Mouse (Mus musculus): Measurements from ENCODE around the gene Scaf11. TPM values are rescaled to one million over a fixed set of nuclear protein-coding genes. Genes with fewer than 3 reads are reported as not detected.

The Scaf11 gene
- polyA plus RNA-seq, 1 experiment from 2014 or later: 93.2 TPM

DNA sequence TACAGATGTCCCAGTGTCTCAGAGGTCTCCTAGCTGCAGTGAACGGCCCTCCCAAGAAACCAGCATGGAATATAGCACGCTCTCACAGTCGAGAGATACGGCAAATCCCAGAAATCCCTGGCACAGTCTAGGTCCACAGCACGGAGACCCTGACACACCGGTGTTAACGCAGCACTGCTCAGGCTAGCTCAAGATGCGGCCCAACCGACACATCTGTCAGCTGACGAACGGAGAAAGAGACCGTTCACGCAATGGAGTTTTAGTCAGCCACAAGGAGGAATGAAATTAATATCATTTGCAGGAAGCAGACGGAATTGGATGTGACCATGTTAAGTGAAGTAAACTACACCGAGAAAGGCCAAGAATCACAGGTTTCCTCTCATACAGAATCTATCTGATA lies 13.3 kb upstream of the Scaf11 start:
- H3K9ac ChIP-seq (ENCODE audit: low read depth, low read length): no peak overlapping the region
- no peaks in the 10 kb centered on the region for H3K36me3 ChIP-seq (ENCODE audit: control insufficient read depth, insufficient read depth, low read length)
- H3K4me1 ChIP-seq (replicated peaks; ENCODE audit: control insufficient read depth, insufficient read depth, low read length): no peaks in the 10 kb centered on the region
- H3K4me3 ChIP-seq (ENCODE audit: low read depth, low read length): no peak overlapping the region
- ATAC-seq (ENCODE audit: low FRiP score): no peak
- no peak overlapping the region for H3K27ac ChIP-seq (ENCODE audit: low read depth, low read length)
- H3K27me3 ChIP-seq (ENCODE audit: control insufficient read depth, insufficient read depth, low read length): no peaks in the 10 kb centered on the region
- DNase-seq (ENCODE audit: low spot score): no peak
- no peaks in the 10 kb centered on the region for H3K9me3 ChIP-seq (ENCODE audit: control insufficient read depth, low read length)
- no peak overlapping the region for H3K4me2 ChIP-seq (replicated peaks; ENCODE audit: low read depth, low read length)
- 93% methylated on average over 15 of the region's 15 CpGs for whole genome bisulfite sequencing

- H3K4me1 ChIP-seq (replicated peaks; ENCODE audit: control insufficient read depth, insufficient read depth, low read length): no peaks in the 10 kb centered on the region
- ATAC-seq (ENCODE audit: low FRiP score) (no peak), DNase-seq (ENCODE audit: low spot score) (no peak)
- H3K9ac ChIP-seq (ENCODE audit: low read depth, low read length): no peak overlapping the region
- H3K9me3 ChIP-seq (ENCODE audit: control insufficient read depth, low read length): no peaks in the 10 kb centered on the region
- H3K4me2 ChIP-seq (replicated peaks; ENCODE audit: low read depth, low read length): no peak overlapping the region
- H3K27me3 ChIP-seq (ENCODE audit: control insufficient read depth, insufficient read depth, low read length): no peaks in the 10 kb centered on the region
- WGBS: 80% methylated on average over 2 of the region's 2 CpGs
- no peak overlapping the region for H3K27ac ChIP-seq (ENCODE audit: low read depth, low read length)
- no peak overlapping the region for H3K4me3 ChIP-seq (ENCODE audit: low read depth, low read length)
- H3K36me3 ChIP-seq (ENCODE audit: control insufficient read depth, insufficient read depth, low read length): no peaks in the 10 kb centered on the region
Observed at GRCm38 (mm10) chr15:96468316-96468715, 7.7 kb upstream of the Scaf11 start.

GRCm38 (mm10) chr15:96467844-96468243 lies 7.2 kb upstream of the Scaf11 start:
- WGBS: 73% methylated on average over 5 of the region's 5 CpGs
- Histone ChIP-seq H3K27me3 (ENCODE audit: control insufficient read depth, insufficient read depth, low read length) (no peaks in the 10 kb centered on the region), H3K27ac (ENCODE audit: low read depth, low read length) (no peak overlapping the region), H3K9ac (ENCODE audit: low read depth, low read length) (no peak overlapping the region), H3K4me1 (replicated peaks; ENCODE audit: control insufficient read depth, insufficient read depth, low read length) (no peaks in the 10 kb centered on the region), H3K4me2 (replicated peaks; ENCODE audit: low read depth, low read length) (no peak overlapping the region), H3K4me3 (ENCODE audit: low read depth, low read length) (no peak overlapping the region), H3K9me3 (ENCODE audit: control insufficient read depth, low read length) (no peaks in the 10 kb centered on the region), H3K36me3 (ENCODE audit: control insufficient read depth, insufficient read depth, low read length) (no peaks in the 10 kb centered on the region)
- ATAC-seq (ENCODE audit: low FRiP score) (no peak), DNase-seq (ENCODE audit: low spot score) (no peak)

DNA sequence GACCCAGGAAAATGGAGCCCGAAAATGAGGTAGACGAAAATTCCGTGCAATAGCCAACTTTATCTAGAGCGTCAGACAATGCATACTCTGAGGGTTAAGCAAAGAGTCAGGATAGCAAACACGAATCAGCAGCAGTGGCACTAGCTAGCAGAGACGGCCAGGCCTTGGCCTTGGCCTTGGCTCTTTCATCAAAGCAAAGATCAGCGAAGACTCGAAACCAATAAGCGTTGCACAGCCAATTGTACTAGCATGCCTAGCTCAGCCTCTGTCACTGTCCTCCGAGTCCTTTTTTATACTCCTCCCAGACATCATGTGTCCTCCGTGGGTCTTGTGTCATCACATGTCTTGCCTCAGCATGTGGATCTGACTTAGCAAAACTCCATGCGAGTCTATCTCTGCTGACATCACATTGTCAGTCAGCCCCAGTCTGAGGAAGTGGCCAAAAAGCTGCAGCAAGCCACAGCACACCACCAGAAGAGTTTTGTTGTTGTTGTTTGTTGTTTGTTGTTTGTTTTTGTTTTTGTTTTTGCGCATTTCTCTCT lies 5.8 kb upstream of the Scaf11 start:
- H3K4me1 ChIP-seq (replicated peaks; ENCODE audit: control insufficient read depth, insufficient read depth, low read length): no peaks in the 10 kb centered on the region

GRCm38 (mm10) chr15:96465076-96465475 lies 4.4 kb upstream of the Scaf11 start:
- no peak overlapping the region for H3K4me3 ChIP-seq (ENCODE audit: low read depth, low read length)
- no peak overlapping the region for H3K27ac ChIP-seq (ENCODE audit: low read depth, low read length)
- H3K9ac ChIP-seq (ENCODE audit: low read depth, low read length): no peak overlapping the region
- H3K4me1 ChIP-seq (replicated peaks; ENCODE audit: control insufficient read depth, insufficient read depth, low read length): no peaks in the 10 kb centered on the region
- H3K4me2 ChIP-seq (replicated peaks; ENCODE audit: low read depth, low read length): no peak overlapping the region
- WGBS: 92% methylated on average over 11 of the region's 11 CpGs
- H3K9me3 ChIP-seq (ENCODE audit: control insufficient read depth, low read length): no peaks in the 10 kb centered on the region
- no peak for DNase-seq (ENCODE audit: low spot score)
- H3K36me3 ChIP-seq (ENCODE audit: control insufficient read depth, insufficient read depth, low read length): no peaks in the 10 kb centered on the region
- H3K27me3 ChIP-seq (ENCODE audit: control insufficient read depth, insufficient read depth, low read length): no peaks in the 10 kb centered on the region
- no peak for ATAC-seq (ENCODE audit: low FRiP score)

More for the DNA sequence above, 5.8 kb upstream of the Scaf11 start:
- ATAC-seq (ENCODE audit: low FRiP score): no peak
- no peaks in the 10 kb centered on the region for H3K9me3 ChIP-seq (ENCODE audit: control insufficient read depth, low read length)
- no peak for DNase-seq (ENCODE audit: low spot score)
- H3K4me3 ChIP-seq (ENCODE audit: low read depth, low read length): no peak overlapping the region
- no peaks in the 10 kb centered on the region for H3K27me3 ChIP-seq (ENCODE audit: control insufficient read depth, insufficient read depth, low read length)
- 91% methylated on average over 13 of the region's 13 CpGs for WGBS
- H3K9ac ChIP-seq (ENCODE audit: low read depth, low read length): no peak overlapping the region
- H3K27ac ChIP-seq (ENCODE audit: low read depth, low read length): no peak overlapping the region
- H3K36me3 ChIP-seq (ENCODE audit: control insufficient read depth, insufficient read depth, low read length): no peaks in the 10 kb centered on the region
- no peak overlapping the region for H3K4me2 ChIP-seq (replicated peaks; ENCODE audit: low read depth, low read length)

DNA sequence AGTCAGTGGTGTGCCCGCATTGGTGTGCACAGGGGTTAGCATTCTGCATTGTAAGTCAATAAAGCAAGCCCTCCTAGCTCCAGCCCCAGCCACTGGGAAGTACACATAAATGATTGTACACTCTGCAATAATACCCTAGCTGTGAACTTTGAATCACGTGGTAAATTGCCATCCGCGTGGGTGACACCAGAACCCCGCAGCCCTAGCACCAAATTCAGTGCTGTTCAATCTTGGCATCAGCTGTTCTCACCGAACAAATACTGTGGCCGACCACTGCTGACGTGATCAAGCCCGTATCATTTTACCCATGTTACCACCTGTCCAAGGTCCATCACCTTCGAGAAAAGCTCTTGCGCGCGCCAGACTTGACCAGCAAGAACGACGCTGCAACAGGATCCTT lies 3.2 kb upstream of the Scaf11 start:
- 95% methylated on average over 15 of the region's 15 CpGs for WGBS
- no peak overlapping the region for H3K4me2 ChIP-seq (replicated peaks; ENCODE audit: low read depth, low read length)
- H3K36me3 ChIP-seq (ENCODE audit: control insufficient read depth, insufficient read depth, low read length): no peaks in the 10 kb centered on the region
- no peak overlapping the region for H3K4me3 ChIP-seq (ENCODE audit: low read depth, low read length)
- DNase-seq (ENCODE audit: low spot score): no peak
- no peak overlapping the region for H3K27ac ChIP-seq (ENCODE audit: low read depth, low read length)
- ATAC-seq (ENCODE audit: low FRiP score): no peak
- no peaks in the 10 kb centered on the region for H3K9me3 ChIP-seq (ENCODE audit: control insufficient read depth, low read length)
- H3K9ac ChIP-seq (ENCODE audit: low read depth, low read length): no peak overlapping the region
- H3K27me3 ChIP-seq (ENCODE audit: control insufficient read depth, insufficient read depth, low read length): no peaks in the 10 kb centered on the region
- no peaks in the 10 kb centered on the region for H3K4me1 ChIP-seq (replicated peaks; ENCODE audit: control insufficient read depth, insufficient read depth, low read length)

- DNase-seq (ENCODE audit: low spot score) (no peak), ATAC-seq (ENCODE audit: low FRiP score) (no peak)
- Histone ChIP-seq H3K9ac (ENCODE audit: low read depth, low read length) (no peak overlapping the region), H3K4me3 (ENCODE audit: low read depth, low read length) (no peak overlapping the region), H3K27me3 (ENCODE audit: control insufficient read depth, insufficient read depth, low read length) (no peaks in the 10 kb centered on the region), H3K4me1 (replicated peaks; ENCODE audit: control insufficient read depth, insufficient read depth, low read length) (no peaks in the 10 kb centered on the region), H3K9me3 (ENCODE audit: control insufficient read depth, low read length) (no peaks in the 10 kb centered on the region), H3K27ac (ENCODE audit: low read depth, low read length) (no peak overlapping the region), H3K36me3 (ENCODE audit: control insufficient read depth, insufficient read depth, low read length) (no peaks in the 10 kb centered on the region), H3K4me2 (replicated peaks; ENCODE audit: low read depth, low read length) (no peak overlapping the region)
- 91% methylated on average over 3 of the region's 3 CpGs for WGBS
Observed at GRCm38 (mm10) chr15:96462611-96463010, 2.0 kb upstream of the Scaf11 start.

DNA sequence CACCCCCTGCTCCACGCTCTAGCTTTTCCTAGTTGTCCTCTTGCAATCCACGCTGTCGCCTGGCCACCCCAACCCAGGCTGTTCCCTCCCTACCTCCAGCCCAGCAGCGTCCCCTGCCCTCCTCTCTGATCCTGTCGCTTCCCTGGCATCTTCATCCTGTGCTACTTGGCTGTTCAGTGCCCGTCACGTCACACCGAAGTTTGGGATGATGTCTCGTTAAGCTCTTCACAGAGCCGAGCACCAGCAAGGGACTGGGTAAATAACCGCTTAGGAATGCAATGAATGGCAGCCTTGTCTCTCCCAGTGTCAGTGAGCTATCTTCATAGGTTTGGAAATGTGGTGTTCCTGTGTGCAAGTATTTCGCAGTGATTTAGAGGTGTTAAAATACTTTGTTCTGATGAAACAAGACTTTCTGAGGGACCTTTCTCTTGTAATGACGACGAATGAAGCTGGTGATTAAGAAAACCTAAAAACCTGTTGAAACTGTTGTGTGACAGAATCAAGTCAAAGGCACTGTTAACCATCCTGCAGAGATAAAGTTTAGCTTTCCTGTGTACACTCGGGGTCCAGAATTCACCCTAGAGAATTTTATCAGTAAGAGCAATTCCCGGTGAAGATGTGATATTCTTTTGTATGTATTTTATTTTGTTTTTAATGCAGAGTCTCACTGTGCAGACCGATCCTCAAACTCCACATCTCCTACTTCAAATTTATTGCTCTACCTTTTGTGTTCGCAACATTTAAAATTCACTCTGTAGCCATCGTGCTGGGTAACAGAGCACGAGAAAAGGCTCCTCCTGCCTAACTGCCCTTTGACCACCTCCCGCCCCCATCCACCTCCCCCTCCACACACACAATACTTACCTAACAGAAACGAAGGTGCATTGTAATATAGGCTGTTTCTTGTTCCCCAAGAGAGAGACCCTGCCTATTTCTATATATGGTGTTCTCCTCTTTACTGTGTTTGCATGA lies 1.2 kb upstream of the Scaf11 start:
- Histone ChIP-seq H3K36me3 (ENCODE audit: control insufficient read depth, insufficient read depth, low read length) (no peaks in the 10 kb centered on the region), H3K4me3 (ENCODE audit: low read depth, low read length) (peak overlapping the region; percentile 92), H3K27ac (ENCODE audit: low read depth, low read length) (peak overlapping the region; percentile 88), H3K4me1 (replicated peaks; ENCODE audit: control insufficient read depth, insufficient read depth, low read length) (no peaks in the 10 kb centered on the region), H3K9me3 (ENCODE audit: control insufficient read depth, low read length) (no peaks in the 10 kb centered on the region), H3K4me2 (replicated peaks; ENCODE audit: low read depth, low read length) (peak overlapping the region; percentile 86), H3K9ac (ENCODE audit: low read depth, low read length) (peak overlapping the region; percentile 83), H3K27me3 (ENCODE audit: control insufficient read depth, insufficient read depth, low read length) (no peaks in the 10 kb centered on the region)
- DNase-seq (ENCODE audit: low spot score) (no peak), ATAC-seq (ENCODE audit: low FRiP score) (peak; percentile 49)
- WGBS: 18% methylated on average over 22 of the region's 22 CpGs

DNA sequence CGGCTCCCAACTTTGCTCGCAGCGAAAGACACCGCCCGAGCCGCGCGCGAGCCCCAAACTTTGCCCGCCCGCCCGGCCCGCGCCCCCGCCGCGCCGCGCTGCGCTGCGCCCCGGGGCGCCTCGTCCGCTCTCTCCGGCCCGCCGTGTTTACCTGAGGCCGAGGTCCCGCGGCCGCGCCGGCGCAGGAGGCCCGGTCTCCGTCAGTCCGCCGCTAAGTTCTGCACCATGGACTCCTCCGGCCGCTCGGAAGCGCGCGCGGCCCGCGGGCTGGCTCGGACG lies 253 bp downstream of the Scaf11 start:
- under 1% methylated on average over 30 of the region's 50 CpGs for WGBS
- H3K4me3 ChIP-seq (ENCODE audit: low read depth, low read length): peak overlapping the region; percentile 92
- peak overlapping the region; percentile 93 for H3K9ac ChIP-seq (ENCODE audit: low read depth, low read length)
- ATAC-seq (ENCODE audit: low FRiP score): no peak
- DNase-seq (ENCODE audit: low spot score): no peak
- H3K27me3 ChIP-seq (ENCODE audit: control insufficient read depth, insufficient read depth, low read length): no peaks in the 10 kb centered on the region
- no peaks in the 10 kb centered on the region for H3K36me3 ChIP-seq (ENCODE audit: control insufficient read depth, insufficient read depth, low read length)
- no peaks in the 10 kb centered on the region for H3K9me3 ChIP-seq (ENCODE audit: control insufficient read depth, low read length)
- H3K27ac ChIP-seq (ENCODE audit: low read depth, low read length): peak overlapping the region; percentile 97
- H3K4me2 ChIP-seq (replicated peaks; ENCODE audit: low read depth, low read length): peak overlapping the region; percentile 33
- no peaks in the 10 kb centered on the region for H3K4me1 ChIP-seq (replicated peaks; ENCODE audit: control insufficient read depth, insufficient read depth, low read length)

All from hindbrain, embryonic 11.5 days (tissue).